Mouse (Mus musculus): ENCODE results near the gene Ahcyl2.
"Not testable (repeated sequence)": the region's sequence is repeated elsewhere in the genome, so short reads cannot be mapped to it uniquely, and the experiment has no call there.

The Ahcyl2 gene

DNA sequence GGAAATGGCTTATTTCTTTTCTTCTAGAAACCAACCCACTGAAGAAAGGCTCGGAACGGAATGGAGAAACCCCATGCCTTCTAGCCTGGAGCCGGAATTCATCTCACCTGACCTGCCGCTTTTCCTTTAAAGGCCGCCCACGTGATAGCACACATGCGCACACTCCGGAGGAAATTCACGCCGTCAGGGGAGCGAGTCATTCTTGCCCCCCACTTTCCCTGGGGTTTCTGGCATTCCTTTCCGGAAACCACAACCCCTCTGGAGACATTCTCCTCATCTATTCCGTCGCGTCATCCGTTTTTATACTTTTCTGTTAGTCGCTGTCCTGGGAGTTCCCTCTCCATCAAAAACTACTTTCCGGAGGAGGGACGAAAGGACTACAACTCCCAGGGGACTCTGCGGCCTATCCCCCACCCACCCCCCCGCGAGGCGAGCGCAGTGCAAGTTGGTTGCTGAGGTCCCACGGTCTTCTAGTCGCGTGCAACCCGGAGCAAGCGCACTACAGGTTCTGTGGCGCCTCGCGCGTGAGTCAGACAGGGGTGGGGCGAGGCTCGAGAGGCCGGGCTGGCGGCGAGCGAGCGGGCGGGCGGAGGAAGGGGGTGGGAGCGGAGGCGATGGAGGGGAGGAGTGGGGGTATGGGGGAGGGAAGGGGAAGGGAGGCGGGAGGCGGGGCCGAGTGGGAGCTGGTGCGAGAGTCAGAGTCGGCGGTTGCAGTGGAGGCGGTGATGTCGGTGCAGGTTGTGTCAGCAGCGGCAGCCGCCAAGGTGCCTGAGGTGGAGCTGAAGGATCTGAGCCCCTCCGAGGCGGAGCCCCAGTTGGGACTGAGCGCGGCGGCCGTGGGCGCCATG lies at the start of gene Ahcyl2:
Ahcyl2 (plus strand) TSS at position 199 of the 848 bp plus-strand sequence.
- DNase-seq (ENCODE audit: low spot score) = peak; percentile 91

DNA sequence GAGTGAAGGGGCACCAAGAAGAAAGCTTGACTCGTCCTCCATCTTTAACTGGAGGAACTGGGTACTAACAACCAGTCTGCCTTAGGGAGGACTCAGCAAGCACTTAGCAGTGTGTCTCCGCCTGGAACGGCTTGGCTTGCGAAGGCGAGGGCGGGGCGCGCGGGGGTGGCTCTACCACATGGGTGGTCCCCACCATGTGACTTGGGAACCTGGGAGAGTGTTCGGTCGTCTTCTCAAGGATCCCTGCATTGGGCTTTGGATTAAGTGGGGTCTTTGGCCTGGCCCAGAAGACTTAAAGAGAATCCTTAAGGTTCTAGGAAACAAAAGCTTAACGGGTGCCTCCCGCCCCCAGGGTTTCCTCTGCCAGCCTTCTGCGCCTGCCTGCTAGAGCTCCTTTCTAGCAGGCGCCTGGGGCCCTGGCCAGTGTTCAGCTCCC lies 48.9 kb upstream of the Ahcyl2 start:
- peak; percentile 56 for DNase-seq (ENCODE audit: low spot score)

DNA sequence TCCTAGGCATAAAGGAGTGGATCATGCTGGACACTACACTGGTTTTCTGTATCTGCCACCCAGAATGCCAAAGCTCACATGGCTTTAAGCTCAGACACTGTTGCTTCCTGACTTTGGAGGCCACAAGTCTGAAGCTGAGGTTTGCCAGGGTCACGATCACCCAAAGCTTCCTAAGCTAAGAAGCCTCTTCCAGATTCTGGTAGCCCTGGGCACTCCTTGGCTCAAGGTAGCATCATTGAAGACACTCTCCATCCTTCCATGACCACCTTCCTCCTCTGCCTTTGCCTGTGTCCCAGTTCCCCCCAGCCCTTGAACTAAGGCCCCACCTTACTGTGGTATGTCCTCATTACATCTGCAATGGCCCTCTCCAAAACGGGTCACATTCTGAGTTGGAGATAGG lies 45.9 kb upstream of the Ahcyl2 start:
- no peak for DNase-seq (ENCODE audit: low spot score)

DNA sequence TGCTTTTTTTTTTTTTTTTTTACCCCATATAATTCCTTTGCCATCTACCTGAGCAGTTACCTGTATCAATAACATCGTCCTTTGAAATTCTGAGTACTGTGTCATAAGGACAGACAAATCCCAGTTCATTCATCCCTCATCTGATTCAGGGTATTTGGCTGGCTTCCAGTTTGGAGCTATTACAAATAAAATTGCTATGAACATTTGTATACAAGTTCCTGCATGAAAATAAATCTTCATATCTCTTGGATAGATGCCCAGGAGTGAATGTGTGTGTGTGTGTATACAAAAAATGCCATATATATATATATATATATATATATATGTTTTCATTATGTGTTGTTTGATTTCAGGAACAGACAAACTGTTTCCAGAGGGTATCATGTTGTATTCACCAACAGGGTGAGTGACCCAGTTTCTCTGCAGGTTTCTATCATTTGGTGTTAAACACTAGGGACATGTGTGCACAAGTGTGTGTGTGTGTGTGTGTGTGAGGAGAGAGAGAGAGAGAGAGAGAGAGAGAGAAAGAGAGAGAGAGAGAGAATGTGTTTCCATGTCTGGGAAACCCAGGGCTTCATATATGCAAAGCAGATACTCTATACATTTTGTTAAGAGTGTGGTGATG lies 41.1 kb upstream of the Ahcyl2 start:
- no peak for DNase-seq (ENCODE audit: low spot score)

DNA sequence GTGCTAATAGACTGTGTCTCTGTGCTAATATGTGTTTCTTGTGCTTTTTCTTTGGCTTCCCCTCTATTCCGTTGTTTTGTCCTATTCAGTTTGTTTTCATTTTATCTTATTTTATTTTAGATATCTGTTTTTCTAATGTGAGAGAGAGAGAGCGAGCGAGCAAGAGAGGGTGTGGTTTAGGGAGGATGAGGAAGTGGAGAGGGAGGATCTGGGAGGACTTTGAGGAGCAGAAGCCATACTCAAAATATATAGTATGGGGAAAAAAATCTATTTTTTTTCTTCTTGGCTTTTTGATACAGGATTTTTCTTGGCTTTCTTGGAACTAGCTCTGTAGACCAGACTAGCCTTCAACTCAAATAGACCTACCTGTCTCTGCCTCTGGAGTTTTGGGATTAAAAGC lies 39.8 kb upstream of the Ahcyl2 start:
- DNase-seq (ENCODE audit: low spot score) = no peak

DNA sequence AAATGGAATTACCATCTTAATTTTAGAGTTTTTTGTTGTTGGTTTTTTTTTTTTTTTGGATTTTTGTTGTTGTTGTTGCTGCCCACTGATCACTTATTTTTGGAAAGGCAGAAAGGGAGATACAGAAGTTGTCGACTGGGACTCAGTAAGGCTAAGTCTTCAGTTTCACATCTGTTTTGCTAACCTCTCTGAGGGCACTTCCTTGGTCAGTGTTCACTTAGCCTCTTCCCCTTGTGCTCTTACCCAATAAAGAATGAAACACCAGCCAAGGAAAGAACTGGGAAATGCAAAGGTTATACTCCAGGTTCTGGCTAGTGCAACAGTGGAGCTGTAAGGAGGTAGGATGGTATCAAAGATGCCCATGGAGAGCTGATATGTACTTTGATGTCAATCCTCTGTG lies 38.3 kb upstream of the Ahcyl2 start:
- DNase-seq (ENCODE audit: low spot score) = no peak

DNA sequence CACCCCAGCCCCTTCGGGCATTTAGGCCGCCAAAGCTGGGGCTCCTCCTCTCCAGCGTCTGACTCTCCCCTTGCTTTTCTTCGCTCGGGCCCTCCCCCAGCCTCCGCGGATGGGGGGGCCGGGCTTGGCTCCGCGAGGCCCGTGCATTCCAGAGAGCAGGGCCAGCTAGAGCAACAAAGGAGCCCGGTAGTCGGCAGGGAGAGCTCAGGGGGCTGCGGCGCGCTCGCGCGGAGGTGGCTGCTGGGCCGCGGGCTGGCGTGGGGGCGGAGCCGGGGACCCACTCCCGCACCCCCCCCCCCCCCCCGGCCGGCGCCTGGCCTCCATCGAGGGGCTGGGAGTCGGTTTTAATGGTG lies 32.5 kb upstream of the Ahcyl2 start, which contains the start of gene Smo:
Smo (plus strand) TSS at position 168 of the 353 bp plus-strand sequence.
- no peak for DNase-seq (ENCODE audit: low spot score)

DNA sequence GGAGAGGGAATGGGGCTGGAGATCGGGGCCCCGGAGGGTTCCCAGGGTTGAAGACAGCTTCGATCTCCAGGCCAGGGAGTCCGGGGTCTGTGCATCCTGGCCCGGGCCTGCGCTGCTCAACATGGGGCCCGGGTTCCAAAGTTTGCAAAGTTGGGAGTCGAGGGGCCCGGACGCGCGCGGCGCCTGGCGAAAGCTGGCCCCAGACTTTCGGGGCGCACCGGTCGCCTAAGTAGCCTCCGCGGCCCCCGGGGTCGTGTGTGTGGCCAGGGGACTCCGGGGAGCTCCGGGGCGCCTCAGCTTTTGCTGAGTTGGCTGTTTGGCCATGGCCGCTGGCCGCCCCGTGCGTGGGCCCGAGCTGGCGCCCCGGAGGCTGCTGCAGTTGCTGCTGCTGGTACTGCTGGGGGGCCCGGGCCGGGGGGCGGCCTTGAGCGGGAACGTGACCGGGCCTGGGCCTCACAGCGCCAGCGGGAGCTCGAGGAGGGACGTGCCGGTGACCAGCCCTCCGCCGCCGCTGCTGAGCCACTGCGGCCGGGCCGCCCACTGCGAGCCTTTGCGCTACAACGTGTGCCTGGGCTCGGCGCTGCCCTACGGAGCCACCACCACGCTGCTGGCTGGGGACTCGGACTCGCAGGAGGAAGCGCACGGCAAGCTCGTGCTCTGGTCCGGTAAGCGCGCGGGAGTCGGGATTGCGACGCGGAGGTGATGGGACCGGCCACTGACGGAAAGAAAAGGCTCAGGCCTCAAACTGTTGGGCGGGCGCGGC lies 31.9 kb upstream of the Ahcyl2 start:
- DNase-seq (ENCODE audit: low spot score) = no peak

DNA sequence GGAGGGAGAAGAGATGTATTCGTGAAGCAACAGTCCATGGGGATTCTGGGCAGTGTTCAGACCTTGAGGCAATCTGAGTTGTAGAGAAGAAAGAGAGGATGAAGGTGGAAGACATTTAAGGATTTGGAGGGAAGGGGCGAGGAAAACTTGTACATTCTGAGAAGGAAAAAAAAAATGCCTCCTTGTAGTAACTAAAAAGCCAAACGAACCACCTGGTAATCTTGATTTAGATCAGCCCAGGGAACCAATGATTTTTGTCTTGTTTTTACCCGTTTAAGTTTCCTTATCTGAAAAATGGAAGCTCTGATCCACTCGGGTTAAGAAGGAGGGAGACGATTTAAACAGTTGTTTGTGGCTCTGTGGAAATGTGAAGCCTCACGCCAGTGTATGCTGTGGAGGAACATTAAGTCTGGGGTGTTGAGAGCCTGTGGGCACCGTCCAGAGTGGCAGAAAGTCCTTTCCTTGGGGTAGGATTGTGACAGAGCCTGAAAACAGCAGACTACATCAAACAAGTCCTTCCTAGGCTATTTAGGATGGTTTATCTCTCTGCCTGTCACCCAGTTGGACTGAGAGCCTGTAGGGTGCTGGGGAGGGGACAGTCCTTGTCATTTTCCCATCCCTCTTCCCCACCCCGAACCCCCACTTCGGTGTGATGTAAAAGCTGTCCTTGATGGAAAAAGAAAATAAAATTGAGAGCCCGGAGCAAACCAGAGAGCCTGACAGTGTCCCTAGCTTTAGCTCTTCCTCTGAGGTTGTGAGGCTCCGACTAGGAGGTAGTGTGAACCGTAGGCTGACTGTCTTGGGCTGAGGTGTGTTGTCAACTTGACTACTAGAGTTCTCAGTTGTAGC lies 31.0 kb upstream of the Ahcyl2 start:
- no peak for DNase-seq (ENCODE audit: low spot score)

DNA sequence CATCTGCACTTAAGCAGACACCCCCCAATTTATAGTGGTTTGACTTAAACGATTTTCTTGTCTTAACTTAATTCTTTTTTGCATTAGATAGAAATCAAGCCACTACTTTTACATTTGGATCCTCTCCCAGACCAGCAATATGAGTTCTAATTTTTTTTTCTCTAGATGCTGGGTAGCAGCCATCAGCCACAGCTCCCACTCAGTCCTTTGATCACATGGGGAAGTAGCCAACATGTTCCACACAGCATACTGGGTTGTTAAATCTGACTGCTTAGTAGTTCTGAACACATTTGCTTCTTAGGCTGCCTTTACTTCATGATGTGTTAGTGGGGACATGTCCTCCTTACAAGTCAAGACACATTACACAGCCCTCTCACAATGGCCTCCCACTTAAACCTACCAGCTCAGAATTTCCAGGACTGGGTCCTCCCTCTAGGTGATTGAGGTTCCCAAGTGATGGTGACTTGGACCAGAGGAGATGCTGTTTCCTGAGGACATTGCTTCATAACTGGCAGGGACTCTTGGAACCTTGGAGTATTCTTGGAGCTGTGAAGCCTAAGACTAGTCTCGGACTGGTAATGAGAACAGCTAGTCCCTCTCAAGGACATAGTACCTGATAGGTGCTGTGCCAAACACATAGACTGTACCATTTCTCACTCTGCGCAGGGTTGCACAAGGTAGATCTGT lies 16.2 kb upstream of the Ahcyl2 start:
- no peak for DNase-seq (ENCODE audit: low spot score)

DNA sequence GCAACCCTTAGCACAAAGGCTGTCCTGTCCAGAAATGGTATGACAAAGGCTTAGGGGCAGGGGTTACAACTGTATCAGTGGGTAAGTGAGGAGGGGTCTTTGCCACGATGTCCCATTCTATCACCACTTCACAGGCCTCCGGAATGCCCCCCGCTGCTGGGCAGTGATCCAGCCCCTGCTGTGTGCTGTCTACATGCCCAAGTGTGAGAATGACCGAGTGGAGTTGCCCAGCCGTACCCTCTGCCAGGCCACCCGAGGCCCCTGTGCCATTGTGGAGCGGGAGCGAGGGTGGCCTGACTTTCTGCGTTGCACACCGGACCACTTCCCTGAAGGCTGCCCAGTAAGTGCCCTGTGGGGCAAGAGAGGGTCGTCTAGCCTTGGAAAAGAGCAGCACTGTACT lies 14.5 kb upstream of the Ahcyl2 start:
- DNase-seq (ENCODE audit: low spot score) = no peak

DNA sequence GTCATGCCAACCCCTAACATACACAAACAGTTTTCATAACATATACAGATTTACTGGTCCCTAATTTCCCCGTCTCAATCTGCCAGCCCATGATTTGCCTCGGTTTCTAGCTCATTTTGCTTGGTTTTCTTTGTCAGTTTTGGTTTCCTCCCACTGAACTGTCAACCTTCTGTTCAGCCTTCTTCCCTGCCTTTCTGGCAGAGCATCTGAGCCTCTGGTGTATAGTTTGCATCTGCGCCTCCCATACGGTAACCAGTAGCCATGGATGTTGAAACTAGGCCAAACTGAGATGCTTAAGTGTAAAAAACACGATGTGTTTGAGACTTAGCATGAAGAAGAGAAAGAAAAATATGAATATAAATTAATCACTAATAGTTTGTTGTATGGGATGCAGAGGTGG lies 11.8 kb upstream of the Ahcyl2 start:
- DNase-seq (ENCODE audit: low spot score) = no peak

DNA sequence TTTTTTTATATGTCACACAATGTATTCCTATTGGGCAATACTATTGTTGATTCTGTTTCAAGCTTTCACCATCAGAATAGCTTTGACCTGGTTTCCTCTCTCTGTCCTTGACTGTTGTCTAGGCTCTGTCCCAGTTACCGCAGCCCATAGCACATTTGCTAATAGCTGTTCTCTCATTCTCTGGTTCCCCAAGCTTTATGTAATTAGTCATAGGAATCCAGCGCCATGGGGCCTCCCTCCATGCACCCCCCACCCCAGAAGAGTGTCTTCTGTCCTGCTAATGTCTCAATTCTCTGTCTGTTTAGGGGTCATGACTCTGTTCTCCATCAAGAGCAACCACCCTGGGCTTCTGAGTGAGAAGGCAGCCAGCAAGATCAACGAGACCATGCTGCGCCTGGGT lies 11.3 kb upstream of the Ahcyl2 start:
- DNase-seq (ENCODE audit: low spot score) = no peak

DNA sequence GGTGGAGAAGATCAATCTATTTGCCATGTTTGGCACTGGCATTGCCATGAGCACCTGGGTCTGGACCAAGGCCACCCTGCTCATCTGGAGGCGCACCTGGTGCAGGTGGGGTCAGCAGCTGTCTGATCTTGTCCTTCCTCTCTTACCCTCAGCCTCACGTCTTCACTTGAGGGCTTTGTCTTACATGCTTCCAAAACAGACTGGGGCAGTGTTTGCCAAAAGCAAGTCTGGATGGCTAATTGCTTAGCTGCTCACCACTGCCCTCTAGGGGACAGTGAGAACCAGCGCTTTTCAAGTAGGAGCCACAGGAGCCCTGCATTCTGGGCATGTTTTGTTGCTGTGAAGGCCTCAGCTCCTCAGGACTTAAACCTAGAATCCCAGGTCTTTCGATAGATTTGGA lies 9.4 kb upstream of the Ahcyl2 start:
- DNase-seq (ENCODE audit: low spot score) = peak; percentile 68

DNA sequence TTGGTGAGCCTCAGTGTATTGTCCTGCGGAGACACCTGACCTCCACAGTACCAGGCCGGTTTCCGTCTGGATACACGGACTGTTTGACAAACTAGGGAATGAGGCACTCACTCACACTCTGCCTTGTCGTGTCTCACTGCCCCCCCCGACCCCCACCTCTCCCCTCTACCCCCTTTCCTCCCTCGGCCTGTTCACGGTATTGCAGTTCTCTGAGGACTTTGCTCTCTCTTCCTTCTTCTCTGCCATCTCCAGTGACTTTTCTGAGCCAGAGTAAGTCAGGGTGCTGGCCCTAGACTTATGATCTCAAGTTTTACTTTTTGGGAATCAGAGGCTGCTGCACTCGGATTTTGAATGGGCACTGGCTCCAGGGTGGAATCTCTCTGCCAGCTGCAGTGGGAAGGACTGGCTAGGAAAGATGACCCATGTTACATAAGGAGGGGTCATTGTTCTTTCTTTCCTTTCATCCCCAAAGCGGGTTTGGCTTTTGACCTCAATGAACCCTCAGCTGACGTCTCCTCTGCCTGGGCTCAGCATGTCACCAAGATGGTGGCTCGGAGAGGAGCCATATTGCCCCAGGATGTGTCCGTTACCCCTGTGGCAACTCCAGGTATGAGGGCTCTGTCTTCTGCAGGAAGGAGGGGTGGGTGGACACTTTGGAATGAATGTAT lies 8.7 kb upstream of the Ahcyl2 start:
- DNase-seq (ENCODE audit: low spot score) = no peak

DNA sequence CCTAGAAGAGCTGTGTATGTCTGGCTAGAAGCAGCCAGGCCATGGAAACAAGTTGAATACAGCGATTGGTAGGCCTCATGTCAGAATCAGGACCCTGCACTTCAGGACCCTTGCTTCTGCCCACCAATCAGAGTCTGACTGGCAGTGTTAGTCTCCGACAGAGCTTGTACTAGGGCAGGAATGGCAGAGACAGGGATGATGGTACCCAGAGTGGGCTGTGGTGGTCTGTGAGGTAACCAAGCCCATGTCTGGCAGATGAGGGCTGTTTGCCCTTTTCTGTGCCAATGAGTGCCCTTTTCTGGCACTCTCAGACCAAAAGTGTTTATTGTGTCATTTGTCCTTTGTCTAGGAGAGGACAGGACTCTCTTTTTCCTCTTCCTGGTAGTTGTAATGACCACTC lies 7.4 kb upstream of the Ahcyl2 start:
- DNase-seq (ENCODE audit: low spot score) = not testable (repeated sequence)

DNA sequence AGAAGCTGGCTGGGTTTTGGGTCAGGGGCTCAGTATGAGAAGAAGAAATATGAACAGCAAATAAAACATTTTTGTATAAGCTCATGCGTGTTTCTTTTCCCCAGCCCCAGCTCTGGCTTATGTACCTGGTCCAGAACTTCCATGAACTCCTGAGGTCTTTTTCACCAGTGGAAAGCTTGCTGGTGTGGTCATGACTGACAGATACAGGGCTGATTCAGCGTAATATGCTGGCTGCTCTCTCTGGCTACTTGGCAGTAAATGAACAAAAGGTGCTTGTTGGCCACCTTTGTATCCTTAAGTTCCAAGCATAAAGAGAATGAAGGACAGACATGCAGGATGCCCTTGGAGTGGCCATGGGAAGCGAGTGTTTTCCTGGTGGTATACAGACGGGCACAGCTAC lies 6.5 kb upstream of the Ahcyl2 start:
- no peak for DNase-seq (ENCODE audit: low spot score)

DNA sequence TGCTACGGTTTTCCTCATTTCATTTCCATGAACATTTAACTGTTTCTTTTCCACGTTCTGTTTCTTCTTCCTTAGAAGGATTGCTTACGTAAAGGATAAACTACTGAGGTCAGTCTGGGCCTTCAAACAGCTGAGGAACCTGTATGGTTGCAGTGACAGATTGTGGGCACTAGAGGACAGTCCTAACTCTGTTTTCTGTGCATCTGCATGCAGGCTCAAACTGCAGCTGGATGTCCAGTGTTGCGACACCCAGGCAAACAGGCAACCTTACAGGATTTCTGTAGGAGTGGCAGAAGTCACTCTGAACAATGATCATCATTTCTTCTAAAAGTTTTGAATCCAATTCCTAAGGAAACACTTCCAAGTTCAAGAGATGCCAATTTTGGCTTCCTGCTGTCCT lies 5.3 kb upstream of the Ahcyl2 start:
- DNase-seq (ENCODE audit: low spot score) = no peak

DNA sequence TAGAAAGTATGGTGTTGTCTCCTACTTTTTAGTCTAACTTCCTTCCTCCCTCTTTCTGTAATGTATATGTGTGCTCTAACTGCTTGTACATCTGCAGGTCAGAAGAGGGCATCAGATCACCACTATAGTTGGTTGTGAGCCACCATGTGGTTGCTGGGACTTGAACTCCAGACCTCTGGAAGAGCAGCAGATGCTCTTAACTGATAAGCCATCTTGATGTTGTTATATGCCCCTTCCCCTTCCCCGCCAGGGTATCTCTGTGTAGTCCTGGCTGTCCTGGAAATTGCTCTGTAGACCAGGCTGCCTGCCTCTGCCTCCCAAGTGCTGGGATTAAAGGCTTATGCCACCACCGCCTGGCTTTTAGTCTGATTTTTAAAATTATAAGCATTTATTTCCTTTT lies 937 bp upstream of the Ahcyl2 start:
- no peak for DNase-seq (ENCODE audit: low spot score)

DNA sequence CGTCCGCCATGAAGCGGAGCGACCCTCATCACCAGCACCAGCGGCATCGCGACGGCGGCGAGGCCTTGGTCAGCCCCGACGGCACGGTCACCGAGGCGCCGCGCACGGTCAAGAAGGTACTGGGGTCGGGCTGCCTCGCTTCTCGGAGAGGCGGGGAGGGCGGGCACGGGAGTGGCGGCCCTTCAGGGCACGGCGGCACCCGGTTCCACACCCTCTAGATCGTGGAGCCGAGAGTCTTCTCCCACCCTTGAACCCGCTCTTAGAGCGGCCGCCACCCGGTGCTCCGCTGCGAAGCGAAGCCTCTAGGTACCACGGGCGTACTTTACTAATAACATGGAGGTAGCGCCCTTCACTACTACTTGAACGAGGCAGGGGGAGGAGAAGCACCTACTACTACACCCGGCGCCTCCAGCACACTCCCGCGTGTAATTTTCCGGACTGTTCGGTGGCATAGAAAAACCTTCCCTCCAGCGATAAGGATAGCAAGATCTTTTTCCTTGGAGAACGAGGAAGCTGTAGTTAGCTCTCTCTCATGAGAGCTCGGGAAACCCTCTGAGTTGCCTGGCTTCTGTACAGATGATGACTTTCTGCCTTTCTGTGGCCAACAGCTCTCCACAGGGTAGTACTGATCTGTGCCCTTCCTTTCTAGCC lies 1.1 kb downstream of the Ahcyl2 start:
- DNase-seq (ENCODE audit: low spot score) = no peak
